Mouse (Mus musculus) hindbrain, postnatal 0 days (tissue): ENCODE results near the gene Flywch2. TPM values are rescaled to one million over a fixed set of nuclear protein-coding genes. Genes with fewer than 3 reads are reported as not detected.

Experiments
- ATAC-seq: fragments of 200-750 bp; cut with Nextera tagmentation; 2 replicates; pipeline ENCODE4 v1.8.0; 2017; ENCODE audit warnings: mild to moderate bottlenecking, moderate TSS enrichment, moderate library complexity
- DNase-seq: peaks from one replicate; pipeline ENCODE4 v3.0.0-alpha.2; 2015; ENCODE audit warnings: low spot score
- H3K27ac ChIP-seq: fragments of 300-500 bp; sonication (generic); 2 replicates; pipeline ENCODE4 v1.5.1; 2014; ENCODE audit warnings: mild to moderate bottlenecking
- H3K27me3 ChIP-seq: fragments of 300-500 bp; sonication (generic); 2 replicates; pipeline ENCODE4 v1.6.1; 2014; ENCODE audit warnings: low read length, mixed read lengths; ENCODE audit not compliant: insufficient read depth
- H3K36me3 ChIP-seq: fragments of 300-500 bp; sonication (generic); 2 replicates; pipeline ENCODE4 v1.6.1; 2014; ENCODE audit warnings: low read length, mixed read lengths; ENCODE audit not compliant: insufficient read depth
- H3K4me1 ChIP-seq: fragments of 300-500 bp; sonication (generic); 2 replicates; pipeline ENCODE4 v1.6.1; 2014; ENCODE audit warnings: antibody characterized with exemption, low read length, mixed read lengths; ENCODE audit not compliant: insufficient read depth
- H3K4me2 ChIP-seq: fragments of 300-500 bp; sonication (generic); 2 replicates; pipeline ENCODE4 v1.6.1; 2014; ENCODE audit warnings: low read depth, mild to moderate bottlenecking, low read length, moderate library complexity, mixed read lengths
- H3K4me3 ChIP-seq: fragments of 300-500 bp; sonication (generic); 2 replicates; pipeline ENCODE4 v1.5.1; 2014; ENCODE audit warnings: low read length
- H3K9ac ChIP-seq: fragments of 300-500 bp; sonication (generic); replicated peaks from 2 replicates; pipeline ENCODE4 v1.6.1; 2014; ENCODE audit warnings: mild to moderate bottlenecking, low read length, moderate library complexity, mixed read lengths
- H3K9me3 ChIP-seq: fragments of 300-500 bp; sonication (generic); 2 replicates; pipeline ENCODE4 v1.6.1; 2016; ENCODE audit warnings: low read length, mixed read lengths
- CTCF ChIP-seq: IDR thresholded peaks from 2 replicates; pipeline ENCODE4 v1.5.1; 2016; ENCODE audit warnings: antibody characterized with exemption, control low read depth, low read depth
- WGBS: fragments of 180-500 bp; shearing (Covaris S2); extraction: QIAGEN DNeasy Blood & Tissue Kit; methylation state at CpG from one replicate; pipeline ENCODE4 v1.1.7; 2014; 5-methylcytosine and 5-hydroxymethylcytosine counted together
- polyA plus RNA-seq: library from polyadenylated mRNA; unstranded; fragments of >200 nt; fragmentation: Nextera tagmentation; extraction: Ambion mirVana; gene quantifications from 2 replicates; pipeline ENCODE4 v1.2.1, GENCODE M21; 2015
- total RNA-seq: library from RNA; depleted of rRNA; stranded (reverse); fragments of >200 nt; gene quantifications from 2 replicates; pipeline ENCODE4 v1.2.3, GENCODE M21; 2014

Gene Flywch2
- total and polyA plus RNA-seq, 2 experiments from 2014 or later, result 83.8 to 123 TPM

GRCm38 (mm10) chr17:23770896-23771283 is 15.0 kb downstream of the Flywch2 start:
- peak; percentile 19; the same call in 1 of the 2 replicates for ATAC-seq
- WGBS, result under 1% methylated on average over 19 of the region's 19 CpGs

GRCm38 (mm10) chr17:23770493-23770892 is 15.4 kb downstream of the Flywch2 start:
- no peak for DNase-seq
- 8% methylated on average over 2 of the region's 2 CpGs for WGBS
- no peaks in the 10 kb centered on the region for H3K27me3 ChIP-seq
- no peak for TF ChIP-seq CTCF
- peak overlapping the region; percentile 91 for H3K27ac ChIP-seq
- peak overlapping the region; percentile 85 for H3K9ac ChIP-seq
- no peaks in the 10 kb centered on the region for H3K36me3 ChIP-seq
- peak overlapping the region; percentile 77 for H3K4me3 ChIP-seq
- ATAC-seq, result no peak
- 0 out of 2 replicates have a peak, but pooled peaks cover 3% of the 10 kb centered on the region for H3K4me1 ChIP-seq
- peak overlapping the region; percentile 70 for H3K4me2 ChIP-seq
- no peaks in the 10 kb centered on the region for H3K9me3 ChIP-seq

More at GRCm38 (mm10) chr17:23770896-23771283, 15.0 kb downstream of the Flywch2 start:
- peak overlapping the region; percentile 70 for H3K4me2 ChIP-seq
- peak; percentile 49 for DNase-seq
- H3K9ac ChIP-seq, result peak overlapping the region; percentile 85
- peak overlapping the region; percentile 77 for H3K4me3 ChIP-seq
- H3K27me3 ChIP-seq, result no peaks in the 10 kb centered on the region
- no peak for TF ChIP-seq CTCF
- peak overlapping the region; percentile 91 for H3K27ac ChIP-seq
- no peaks in the 10 kb centered on the region for H3K36me3 ChIP-seq
- 0 out of 2 replicates have a peak, but pooled peaks cover 3% of the 10 kb centered on the region for H3K4me1 ChIP-seq
- no peaks in the 10 kb centered on the region for H3K9me3 ChIP-seq

- TF ChIP-seq CTCF, result no peak
- Histone ChIP-seq H3K9ac (no peak overlapping the region), H3K4me2 (no peak overlapping the region), H3K4me1 (no peaks in the 10 kb centered on the region), H3K9me3 (no peaks in the 10 kb centered on the region), H3K4me3 (no peak overlapping the region), H3K36me3 (peaks cover 8% of the 10 kb centered on the region; the same call in 1 of the 2 replicates), H3K27ac (no peak overlapping the region), H3K27me3 (no peaks in the 10 kb centered on the region)
- no peak; the same call in 1 of the 2 replicates for ATAC-seq
- peak; percentile 10 for DNase-seq
- 69% methylated on average over 11 of the region's 11 CpGs for WGBS
Measured at GRCm38 (mm10) chr17:23762976-23763375, 22.9 kb downstream of the Flywch2 start.

- Histone ChIP-seq H3K27ac (no peak overlapping the region), H3K36me3 (peaks cover 22% of the 10 kb centered on the region; the same call in 1 of the 2 replicates), H3K4me3 (no peak overlapping the region), H3K27me3 (no peaks in the 10 kb centered on the region), H3K4me1 (no peaks in the 10 kb centered on the region), H3K4me2 (no peak overlapping the region), H3K9ac (no peak overlapping the region), H3K9me3 (no peaks in the 10 kb centered on the region)
- TF ChIP-seq CTCF, result no peak
- no peak for DNase-seq
- WGBS, result 99% methylated on average over 3 of the region's 3 CpGs
- no peak for ATAC-seq
Measured at GRCm38 (mm10) chr17:23761155-23761554, 24.7 kb downstream of the Flywch2 start.

GRCm38 (mm10) chr17:23760231-23760630 is 25.6 kb downstream of the Flywch2 start:
- Histone ChIP-seq H3K36me3 (peaks cover 30% of the 10 kb centered on the region; the same call in 1 of the 2 replicates), H3K4me3 (no peak overlapping the region), H3K4me2 (no peak overlapping the region), H3K27me3 (no peaks in the 10 kb centered on the region), H3K27ac (no peak overlapping the region), H3K4me1 (no peaks in the 10 kb centered on the region), H3K9ac (no peak overlapping the region), H3K9me3 (no peaks in the 10 kb centered on the region)
- TF ChIP-seq CTCF, result no peak
- ATAC-seq (no peak), DNase-seq (no peak)
- 96% methylated on average over 9 of the region's 9 CpGs for WGBS

GRCm38 (mm10) chr17:23758801-23759200 is 27.1 kb downstream of the Flywch2 start:
- DNase-seq, result no peak
- WGBS, result 49% methylated on average over 8 of the region's 8 CpGs
- no peaks in the 10 kb centered on the region for H3K4me1 ChIP-seq
- H3K36me3 ChIP-seq, result peaks cover 36% of the 10 kb centered on the region; the same call in 1 of the 2 replicates
- no peak overlapping the region for H3K4me2 ChIP-seq
- H3K4me3 ChIP-seq, result no peak overlapping the region
- TF ChIP-seq CTCF, result no peak
- ATAC-seq, result no peak
- no peaks in the 10 kb centered on the region for H3K27me3 ChIP-seq
- no peaks in the 10 kb centered on the region for H3K9me3 ChIP-seq
- no peak overlapping the region for H3K9ac ChIP-seq
- H3K27ac ChIP-seq, result no peak overlapping the region

GRCm38 (mm10) chr17:23757581-23757980 is 28.3 kb downstream of the Flywch2 start:
- H3K27me3 ChIP-seq, result no peaks in the 10 kb centered on the region
- no peak overlapping the region for H3K27ac ChIP-seq
- 97% methylated on average over 9 of the region's 9 CpGs for WGBS
- DNase-seq, result no peak
- no peak for ATAC-seq
- no peak for TF ChIP-seq CTCF
- no peak overlapping the region for H3K4me3 ChIP-seq
- H3K36me3 ChIP-seq, result peaks cover 46% of the 10 kb centered on the region
- no peak overlapping the region for H3K4me2 ChIP-seq
- no peaks in the 10 kb centered on the region for H3K9me3 ChIP-seq
- H3K9ac ChIP-seq, result no peak overlapping the region
- H3K4me1 ChIP-seq, result no peaks in the 10 kb centered on the region
